Mouse (Mus musculus) embryonic facial prominence, embryonic 14.5 days (tissue): ENCODE measurements at regions not wholly inside any gene's neighbourhood (a gene's known extent, or its start where the extent isn't known, plus 50 kb on each side); places are given as distances from the start of the nearest gene placed in this dataset.

ENCODE experiments used
- ATAC-seq: fragments of 200-750 bp; cut with Nextera tagmentation; 2 replicates; pipeline ENCODE4 v1.8.0; 2017; ENCODE audit warnings: low read depth, moderate number of reproducible peaks, moderate TSS enrichment
- DNase-seq: peaks from one replicate; pipeline ENCODE4 v3.0.0-alpha.2; 2015; ENCODE audit warnings: low spot score
- H3K27ac ChIP-seq: fragments of 300-500 bp; sonication (generic); replicated peaks from 2 replicates; pipeline ENCODE4 v1.5.1; 2014; ENCODE audit warnings: low read depth, mild to moderate bottlenecking, low read length, moderate library complexity
- H3K27me3 ChIP-seq: fragments of 300-500 bp; sonication (generic); replicated peaks from 2 replicates; pipeline ENCODE4 v1.6.1; 2014; ENCODE audit warnings: low read length; ENCODE audit not compliant: control insufficient read depth, insufficient read depth
- H3K36me3 ChIP-seq: fragments of 300-500 bp; sonication (generic); 2 replicates; pipeline ENCODE4 v1.6.1; 2014; ENCODE audit warnings: low read length, mixed read lengths; ENCODE audit not compliant: control insufficient read depth, insufficient read depth
- H3K4me1 ChIP-seq: fragments of 300-500 bp; sonication (generic); 2 replicates; pipeline ENCODE4 v1.6.1; 2014; ENCODE audit warnings: antibody characterized with exemption, low read length; ENCODE audit not compliant: control insufficient read depth, insufficient read depth
- H3K4me2 ChIP-seq: fragments of 300-500 bp; sonication (generic); 2 replicates; pipeline ENCODE4 v1.6.1; 2014; ENCODE audit warnings: low read depth, mild to moderate bottlenecking, low read length, moderate library complexity, mixed read lengths
- H3K4me3 ChIP-seq: fragments of 300-500 bp; sonication (generic); 2 replicates; pipeline ENCODE4 v1.5.1; 2014; ENCODE audit warnings: low read depth, mild to moderate bottlenecking, low read length
- H3K9ac ChIP-seq: fragments of 300-500 bp; sonication (generic); 2 replicates; pipeline ENCODE4 v1.6.1; 2014; ENCODE audit warnings: low read depth, mild to moderate bottlenecking, low read length, moderate library complexity, mixed read lengths
- H3K9me3 ChIP-seq: fragments of 300-500 bp; sonication (generic); 2 replicates; pipeline ENCODE4 v1.6.1; 2016; ENCODE audit warnings: low read length; ENCODE audit not compliant: control insufficient read depth
- WGBS: fragments of 180-500 bp; shearing (Covaris S2); extraction: QIAGEN DNeasy Blood & Tissue Kit; methylation state at CpG from one replicate; pipeline ENCODE4 v1.1.7; 2014; 5-methylcytosine and 5-hydroxymethylcytosine counted together

- 81% methylated on average over 3 of the region's 3 CpGs for WGBS
- Histone ChIP-seq H3K4me1 (no peaks in the 10 kb centered on the region), H3K27me3 (no peaks in the 10 kb centered on the region), H3K27ac (no peak overlapping the region), H3K4me2 (no peak overlapping the region), H3K9me3 (no peaks in the 10 kb centered on the region), H3K9ac (no peak overlapping the region), H3K36me3 (no peaks in the 10 kb centered on the region), H3K4me3 (no peak overlapping the region)
- DNase-seq (no peak), ATAC-seq (no peak)
These were observed 264.7 kb upstream of the N6amt1 start for GRCm38 (mm10) chr16:87089322-87089721.

- Histone ChIP-seq H3K9ac (no peak overlapping the region), H3K9me3 (no peaks in the 10 kb centered on the region), H3K27ac (no peak overlapping the region), H3K4me1 (no peaks in the 10 kb centered on the region), H3K4me3 (no peak overlapping the region), H3K27me3 (no peaks in the 10 kb centered on the region), H3K36me3 (no peaks in the 10 kb centered on the region), H3K4me2 (no peak overlapping the region)
- DNase-seq (no peak), ATAC-seq (no peak)
- 67% methylated on average over 2 of the region's 2 CpGs for WGBS
These were observed 270.5 kb upstream of the N6amt1 start for GRCm38 (mm10) chr16:87083505-87083904.

- Histone ChIP-seq H3K9me3 (no peaks in the 10 kb centered on the region), H3K4me2 (no peak overlapping the region), H3K27me3 (no peaks in the 10 kb centered on the region), H3K9ac (no peak overlapping the region), H3K4me3 (no peak overlapping the region), H3K4me1 (no peaks in the 10 kb centered on the region), H3K36me3 (no peaks in the 10 kb centered on the region), H3K27ac (no peak overlapping the region; the same call in 1 of the 2 replicates)
- 83% methylated on average over 2 of the region's 2 CpGs for WGBS
- ATAC-seq, result no peak
- no peak for DNase-seq
These were observed 276.6 kb upstream of the N6amt1 start for GRCm38 (mm10) chr16:87077385-87077784.

DNA sequence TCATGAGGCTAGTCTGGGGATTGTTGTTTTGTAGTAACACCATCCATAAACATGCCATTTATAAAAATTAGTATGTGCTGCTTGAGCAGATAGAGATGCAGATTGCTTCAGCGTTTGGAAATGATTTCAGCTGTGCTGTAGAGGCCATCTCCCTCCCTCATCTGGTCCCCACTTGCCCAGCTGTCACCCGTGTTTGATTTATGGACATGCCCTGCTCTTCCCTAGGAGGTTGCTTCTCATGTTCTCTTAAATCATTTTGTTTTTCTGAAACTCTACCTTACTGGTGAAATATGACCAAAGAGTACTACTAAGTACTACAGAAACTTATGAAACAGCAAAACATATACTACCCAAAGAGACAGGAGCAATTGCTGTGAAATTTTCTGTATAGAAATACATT is 284.7 kb upstream of the N6amt1 start:
- no peak overlapping the region for H3K27ac ChIP-seq
- DNase-seq (no peak), ATAC-seq (no peak)
- no peaks in the 10 kb centered on the region for H3K27me3 ChIP-seq
- no peaks in the 10 kb centered on the region for H3K4me1 ChIP-seq
- 46% methylated on average over 2 of the region's 2 CpGs for WGBS
- H3K4me2 ChIP-seq, result no peak overlapping the region
- H3K4me3 ChIP-seq, result no peak overlapping the region
- H3K9ac ChIP-seq, result no peak overlapping the region
- H3K9me3 ChIP-seq, result no peaks in the 10 kb centered on the region
- no peaks in the 10 kb centered on the region for H3K36me3 ChIP-seq

DNA sequence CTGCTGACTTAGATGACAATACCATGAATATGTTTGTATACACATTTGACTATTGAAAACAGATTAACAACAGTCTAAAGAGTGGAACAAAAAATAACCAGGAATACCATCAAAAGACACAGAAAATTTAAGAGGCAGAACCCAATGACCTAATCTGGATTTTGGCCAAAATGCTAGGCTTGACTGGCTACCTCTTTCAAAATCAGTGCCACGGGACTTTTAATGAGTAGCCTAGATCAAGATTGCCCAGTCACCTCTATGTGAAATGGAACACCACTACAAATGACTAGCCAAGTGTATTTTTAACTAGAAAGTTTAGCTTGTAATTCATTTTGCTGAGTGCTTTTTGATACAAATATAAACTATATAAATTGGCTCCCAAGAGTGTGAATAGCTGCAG is 286.0 kb upstream of the N6amt1 start:
- Histone ChIP-seq H3K36me3 (no peaks in the 10 kb centered on the region), H3K9me3 (no peaks in the 10 kb centered on the region), H3K27me3 (no peaks in the 10 kb centered on the region), H3K9ac (no peak overlapping the region), H3K27ac (no peak overlapping the region), H3K4me2 (no peak overlapping the region), H3K4me3 (no peak overlapping the region), H3K4me1 (no peaks in the 10 kb centered on the region)
- WGBS, result 58% methylated on average over 1 of the region's 1 CpGs
- ATAC-seq (no peak), DNase-seq (no peak)

- Histone ChIP-seq H3K4me2 (no peak overlapping the region), H3K27ac (no peak overlapping the region), H3K9me3 (no peaks in the 10 kb centered on the region), H3K27me3 (no peaks in the 10 kb centered on the region), H3K4me1 (no peaks in the 10 kb centered on the region), H3K4me3 (no peak overlapping the region), H3K36me3 (no peaks in the 10 kb centered on the region), H3K9ac (no peak overlapping the region)
- WGBS, result 68% methylated on average over 5 of the region's 5 CpGs
- no peak for DNase-seq
- no peak for ATAC-seq
These were observed 286.5 kb upstream of the N6amt1 start for GRCm38 (mm10) chr16:87067523-87067922.

DNA sequence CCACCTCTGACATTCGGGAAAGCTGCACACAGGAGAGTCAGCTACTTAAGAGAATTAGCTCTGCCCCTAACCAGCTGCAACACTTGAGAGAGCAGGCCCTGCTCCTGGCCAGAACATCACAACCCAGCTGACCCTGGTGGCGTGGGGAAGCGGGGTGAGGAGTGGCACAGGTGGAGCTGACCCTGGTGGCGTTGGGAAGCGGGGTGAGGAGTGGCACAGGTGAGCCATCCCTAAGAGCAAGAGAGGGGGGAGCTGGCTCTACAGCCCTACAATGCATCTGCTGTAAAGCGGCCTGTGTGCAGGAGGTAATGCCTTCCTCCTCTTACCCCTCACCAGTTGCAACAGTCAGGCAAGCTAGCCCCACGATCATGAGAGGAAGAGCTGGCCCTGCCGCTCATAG is 293.5 kb upstream of the N6amt1 start:
- H3K36me3 ChIP-seq, result no peaks in the 10 kb centered on the region
- H3K4me2 ChIP-seq, result no peak overlapping the region
- H3K4me3 ChIP-seq, result no peak overlapping the region
- DNase-seq (no peak), ATAC-seq (no peak)
- H3K4me1 ChIP-seq, result no peaks in the 10 kb centered on the region
- H3K27ac ChIP-seq, result no peak overlapping the region
- no peaks in the 10 kb centered on the region for H3K27me3 ChIP-seq
- no peaks in the 10 kb centered on the region for H3K9me3 ChIP-seq
- no peak overlapping the region for H3K9ac ChIP-seq
- WGBS, result 88% methylated on average over 8 of the region's 8 CpGs

DNA sequence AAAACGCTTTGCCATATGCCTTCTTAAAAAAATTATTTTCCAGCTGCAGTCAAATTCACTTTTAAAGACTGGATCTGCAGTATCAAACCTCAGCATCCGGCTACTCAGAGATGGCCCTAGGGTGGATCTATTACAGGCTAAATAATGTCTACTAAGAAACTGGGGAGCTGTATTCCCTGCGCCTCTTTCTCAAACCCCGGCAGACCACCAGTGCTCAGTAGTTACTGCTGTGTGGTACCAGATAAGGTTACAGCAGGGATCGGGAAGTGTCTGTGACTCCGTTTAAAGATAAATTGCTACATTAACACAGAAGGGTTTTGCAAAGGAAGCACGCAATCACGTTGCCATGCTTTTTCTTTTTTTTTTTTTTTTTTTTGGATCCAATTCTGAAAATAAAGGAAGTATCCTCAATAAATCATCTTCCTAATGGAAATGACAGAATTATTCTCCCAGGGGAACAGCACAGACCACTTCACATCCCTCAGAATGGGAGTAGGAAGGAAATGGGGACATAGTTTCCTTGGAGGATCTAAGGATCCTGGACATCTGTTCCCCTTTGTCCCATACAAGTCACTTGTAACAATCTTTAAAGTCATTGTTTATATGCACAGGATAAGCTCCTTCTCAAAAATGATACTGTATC is 304.1 kb upstream of the N6amt1 start:
- no peak overlapping the region for H3K9ac ChIP-seq
- H3K4me3 ChIP-seq, result no peak overlapping the region
- DNase-seq (no peak), ATAC-seq (no peak)
- H3K4me2 ChIP-seq, result no peak overlapping the region
- H3K27ac ChIP-seq, result no peak overlapping the region
- H3K27me3 ChIP-seq, result no peaks in the 10 kb centered on the region
- H3K9me3 ChIP-seq, result no peaks in the 10 kb centered on the region
- WGBS, result 52% methylated on average over 8 of the region's 8 CpGs
- H3K36me3 ChIP-seq, result no peaks in the 10 kb centered on the region
- H3K4me1 ChIP-seq, result peaks cover 5% of the 10 kb centered on the region

GRCm38 (mm10) chr16:87044773-87045561 is 309.0 kb upstream of the N6amt1 start:
- no peaks in the 10 kb centered on the region for H3K9me3 ChIP-seq
- DNase-seq, result no peak
- no peaks in the 10 kb centered on the region; the same call in 1 of the 2 replicates for H3K4me1 ChIP-seq
- no peaks in the 10 kb centered on the region for H3K36me3 ChIP-seq
- no peak for ATAC-seq
- H3K27me3 ChIP-seq, result no peaks in the 10 kb centered on the region
- no peak overlapping the region for H3K27ac ChIP-seq
- H3K9ac ChIP-seq, result no peak overlapping the region
- H3K4me2 ChIP-seq, result no peak overlapping the region
- WGBS, result 65% methylated on average over 5 of the region's 5 CpGs
- no peak overlapping the region for H3K4me3 ChIP-seq
